Mouse (Mus musculus): Measurements from ENCODE around the gene Ube2cbp. TPM values are rescaled to one million over a fixed set of nuclear protein-coding genes. Genes with fewer than 3 reads are reported as not detected.
A peak's percentile ranks its signal among the peaks of the same experiment; 100 is the strongest.

Ube2cbp gene
- polyA plus RNA-seq, 1 experiment from 2014 or later, result 6.6 TPM

- no peaks in the 10 kb centered on the region for H3K27me3 ChIP-seq
- H3K9me3 ChIP-seq, result no peaks in the 10 kb centered on the region
- H3K36me3 ChIP-seq, result no peaks in the 10 kb centered on the region
- H3K4me2 ChIP-seq (replicated peaks), result no peak overlapping the region
- H3K4me1 ChIP-seq, result no peaks in the 10 kb centered on the region
- 95% methylated on average over 6 of the region's 6 CpGs for WGBS
- H3K4me3 ChIP-seq, result no peak overlapping the region
- no peak overlapping the region for H3K9ac ChIP-seq (replicated peaks)
- no peak for ATAC-seq (ENCODE audit: low FRiP score, low read depth)
- no peak overlapping the region for H3K27ac ChIP-seq (replicated peaks)
These were observed 45.4 kb downstream of the Ube2cbp start for GRCm38 (mm10) chr9:86419366-86419765.

DNA sequence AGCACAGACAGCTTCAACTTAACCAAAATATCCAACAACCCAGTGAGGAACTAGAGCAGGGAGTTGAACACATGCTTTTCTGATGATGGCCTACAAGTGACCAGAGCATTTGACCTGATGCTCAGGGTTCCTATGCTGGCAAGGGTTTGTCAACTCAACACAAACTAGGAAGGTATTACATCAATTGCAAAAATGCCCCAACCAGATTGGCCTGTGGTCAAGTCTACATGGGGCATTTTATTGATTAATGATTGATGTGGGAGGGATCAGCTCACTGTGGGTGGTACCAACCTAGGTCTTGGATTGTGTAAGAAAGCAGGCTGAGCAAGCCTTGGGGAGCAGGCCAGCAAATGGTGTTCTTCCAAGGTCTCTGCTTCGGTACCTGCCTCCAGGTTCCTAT, 46.8 kb downstream of the Ube2cbp start:
- WGBS, result 92% methylated on average over 1 of the region's 1 CpGs
- Histone ChIP-seq H3K9ac (replicated peaks) (no peak overlapping the region), H3K27me3 (no peaks in the 10 kb centered on the region), H3K4me2 (replicated peaks) (no peak overlapping the region), H3K4me1 (no peaks in the 10 kb centered on the region), H3K27ac (replicated peaks) (no peak overlapping the region), H3K9me3 (no peaks in the 10 kb centered on the region), H3K4me3 (no peak overlapping the region), H3K36me3 (no peaks in the 10 kb centered on the region)
- ATAC-seq (ENCODE audit: low FRiP score, low read depth), result no peak

- no peak overlapping the region for H3K27ac ChIP-seq (replicated peaks)
- no peaks in the 10 kb centered on the region for H3K27me3 ChIP-seq
- no peak overlapping the region for H3K9ac ChIP-seq (replicated peaks)
- H3K9me3 ChIP-seq, result no peaks in the 10 kb centered on the region
- H3K36me3 ChIP-seq, result no peaks in the 10 kb centered on the region
- no peak overlapping the region for H3K4me2 ChIP-seq (replicated peaks)
- H3K4me3 ChIP-seq, result no peak overlapping the region
- WGBS, result 83% methylated on average over 6 of the region's 6 CpGs
- H3K4me1 ChIP-seq, result no peaks in the 10 kb centered on the region
- no peak for ATAC-seq (ENCODE audit: low FRiP score, low read depth)
These were observed 69.0 kb downstream of the Ube2cbp start for GRCm38 (mm10) chr9:86395785-86396184.

DNA sequence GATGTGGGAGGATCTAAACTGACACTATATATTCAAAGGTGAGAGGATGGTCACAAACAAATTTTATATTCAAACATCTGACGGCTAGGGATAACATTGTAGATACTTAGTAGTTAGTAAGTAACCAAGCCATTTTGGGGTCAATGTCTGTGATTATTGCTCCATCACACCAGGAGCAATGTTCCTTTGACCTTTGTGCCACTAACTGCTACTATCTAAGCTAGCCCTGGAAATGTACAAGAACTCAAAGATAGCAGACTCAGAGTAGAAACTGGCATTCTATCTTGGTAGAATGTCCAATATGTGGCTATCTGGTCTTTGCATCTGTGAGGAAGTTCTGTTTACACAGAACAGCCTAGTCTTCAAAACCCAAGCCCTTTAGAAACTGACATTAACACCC, 69.7 kb downstream of the Ube2cbp start:
- Histone ChIP-seq H3K27ac (replicated peaks) (no peak overlapping the region), H3K9me3 (no peaks in the 10 kb centered on the region), H3K4me1 (no peaks in the 10 kb centered on the region), H3K4me2 (replicated peaks) (no peak overlapping the region), H3K4me3 (no peak overlapping the region), H3K9ac (replicated peaks) (no peak overlapping the region), H3K36me3 (no peaks in the 10 kb centered on the region), H3K27me3 (no peaks in the 10 kb centered on the region)
- no peak for ATAC-seq (ENCODE audit: low FRiP score, low read depth)
- 85% methylated on average over 1 of the region's 1 CpGs for WGBS

- no peak overlapping the region for H3K4me3 ChIP-seq
- H3K4me1 ChIP-seq, result no peaks in the 10 kb centered on the region
- no peaks in the 10 kb centered on the region for H3K9me3 ChIP-seq
- H3K4me2 ChIP-seq (replicated peaks), result no peak overlapping the region
- 74% methylated on average over 8 of the region's 8 CpGs for WGBS
- no peaks in the 10 kb centered on the region for H3K36me3 ChIP-seq
- no peak overlapping the region for H3K27ac ChIP-seq (replicated peaks)
- no peak for ATAC-seq (ENCODE audit: low FRiP score, low read depth)
- no peaks in the 10 kb centered on the region for H3K27me3 ChIP-seq
- no peak overlapping the region for H3K9ac ChIP-seq (replicated peaks)
These were observed 71.0 kb downstream of the Ube2cbp start for GRCm38 (mm10) chr9:86393586-86394272.

- H3K27me3 ChIP-seq, result no peaks in the 10 kb centered on the region
- H3K4me2 ChIP-seq (replicated peaks), result no peak overlapping the region
- H3K9ac ChIP-seq (replicated peaks), result no peak overlapping the region
- H3K27ac ChIP-seq (replicated peaks), result no peak overlapping the region
- no peak overlapping the region for H3K4me3 ChIP-seq
- H3K4me1 ChIP-seq, result no peaks in the 10 kb centered on the region; the same call in 1 of the 2 replicates
- ATAC-seq (ENCODE audit: low FRiP score, low read depth), result no peak
- H3K9me3 ChIP-seq, result no peaks in the 10 kb centered on the region
- H3K36me3 ChIP-seq, result no peaks in the 10 kb centered on the region
These were observed 73.3 kb downstream of the Ube2cbp start for GRCm38 (mm10) chr9:86391467-86391866.

GRCm38 (mm10) chr9:86390713-86391112, 74.0 kb downstream of the Ube2cbp start:
- H3K4me1 ChIP-seq, result no peaks in the 10 kb centered on the region; the same call in 1 of the 2 replicates
- no peak overlapping the region for H3K4me3 ChIP-seq
- no peaks in the 10 kb centered on the region for H3K36me3 ChIP-seq
- no peak overlapping the region for H3K4me2 ChIP-seq (replicated peaks)
- no peaks in the 10 kb centered on the region for H3K9me3 ChIP-seq
- no peak overlapping the region for H3K27ac ChIP-seq (replicated peaks)
- H3K27me3 ChIP-seq, result no peaks in the 10 kb centered on the region
- no peak overlapping the region for H3K9ac ChIP-seq (replicated peaks)
- ATAC-seq (ENCODE audit: low FRiP score, low read depth), result no peak
- WGBS, result 80% methylated on average over 2 of the region's 2 CpGs

DNA sequence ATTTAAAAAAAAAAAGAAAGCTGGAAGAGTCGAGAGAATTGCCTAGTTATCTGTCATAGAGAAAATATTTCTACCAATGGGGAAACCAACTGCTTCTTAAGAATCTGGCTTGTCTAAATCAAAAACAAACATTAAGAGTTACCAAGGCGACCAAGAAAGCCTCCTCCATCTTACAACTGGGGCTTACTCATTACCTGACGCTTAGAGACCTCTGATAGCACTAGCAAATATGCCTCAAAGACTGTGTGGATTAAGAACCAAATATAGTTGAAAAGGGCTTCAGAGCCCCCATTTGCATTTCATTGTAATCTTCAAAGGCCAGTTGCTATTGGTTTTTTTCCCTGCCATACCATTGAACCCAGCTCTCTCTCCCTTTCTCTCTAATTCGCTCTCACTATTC, 76.2 kb downstream of the Ube2cbp start:
- H3K4me2 ChIP-seq (replicated peaks), result no peak overlapping the region
- no peaks in the 10 kb centered on the region for H3K27me3 ChIP-seq
- H3K4me3 ChIP-seq, result no peak overlapping the region
- H3K4me1 ChIP-seq, result no peaks in the 10 kb centered on the region; the same call in 1 of the 2 replicates
- H3K27ac ChIP-seq (replicated peaks), result no peak overlapping the region
- no peaks in the 10 kb centered on the region for H3K36me3 ChIP-seq
- 0 out of 2 replicates have a peak, but pooled peaks have one; percentile 30 for ATAC-seq (ENCODE audit: low FRiP score, low read depth)
- 38% methylated on average over 4 of the region's 4 CpGs for WGBS
- no peak overlapping the region for H3K9ac ChIP-seq (replicated peaks)
- H3K9me3 ChIP-seq, result no peaks in the 10 kb centered on the region

DNA sequence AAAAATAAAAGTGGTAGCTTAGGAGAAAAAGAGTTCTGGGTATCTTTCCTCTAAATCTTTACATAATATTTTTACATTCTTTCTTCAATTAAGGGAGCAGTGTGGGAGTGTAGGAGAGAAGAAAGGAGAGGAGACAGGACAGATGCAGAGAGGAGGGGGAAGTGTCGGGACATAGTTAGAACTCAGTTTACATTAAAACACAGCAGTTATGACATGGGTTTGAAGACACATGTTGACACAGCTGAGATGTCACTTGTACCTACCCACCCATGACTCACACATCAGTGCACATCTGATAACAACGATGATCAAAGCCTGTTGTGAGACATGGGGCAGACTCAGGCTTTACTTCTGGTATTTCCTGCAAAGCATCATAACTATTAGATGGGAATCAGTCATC, 87.8 kb downstream of the Ube2cbp start:
- H3K27me3 ChIP-seq, result no peaks in the 10 kb centered on the region
- no peak overlapping the region for H3K4me3 ChIP-seq
- no peaks in the 10 kb centered on the region for H3K9me3 ChIP-seq
- no peak overlapping the region for H3K4me2 ChIP-seq (replicated peaks)
- WGBS, result 82% methylated on average over 2 of the region's 2 CpGs
- no peak overlapping the region for H3K27ac ChIP-seq (replicated peaks)
- H3K4me1 ChIP-seq, result no peaks in the 10 kb centered on the region
- ATAC-seq (ENCODE audit: low FRiP score, low read depth), result no peak
- H3K9ac ChIP-seq (replicated peaks), result no peak overlapping the region
- H3K36me3 ChIP-seq, result no peaks in the 10 kb centered on the region

GRCm38 (mm10) chr9:86372783-86373567, 91.8 kb downstream of the Ube2cbp start:
- H3K9me3 ChIP-seq, result no peaks in the 10 kb centered on the region
- H3K4me2 ChIP-seq (replicated peaks), result no peak overlapping the region
- ATAC-seq (ENCODE audit: low FRiP score, low read depth), result no peak
- no peak overlapping the region for H3K9ac ChIP-seq (replicated peaks)
- no peaks in the 10 kb centered on the region for H3K36me3 ChIP-seq
- H3K27ac ChIP-seq (replicated peaks), result no peak overlapping the region
- WGBS, result 50% methylated on average over 12 of the region's 12 CpGs
- H3K4me1 ChIP-seq, result no peaks in the 10 kb centered on the region
- H3K4me3 ChIP-seq, result no peak overlapping the region
- no peaks in the 10 kb centered on the region for H3K27me3 ChIP-seq

- WGBS, result 89% methylated on average over 4 of the region's 4 CpGs
- H3K4me2 ChIP-seq (replicated peaks), result no peak overlapping the region
- no peak overlapping the region for H3K27ac ChIP-seq (replicated peaks)
- no peaks in the 10 kb centered on the region for H3K9me3 ChIP-seq
- no peak overlapping the region for H3K9ac ChIP-seq (replicated peaks)
- no peaks in the 10 kb centered on the region for H3K4me1 ChIP-seq
- H3K27me3 ChIP-seq, result no peaks in the 10 kb centered on the region
- H3K4me3 ChIP-seq, result no peak overlapping the region
- ATAC-seq (ENCODE audit: low FRiP score, low read depth), result no peak
- H3K36me3 ChIP-seq, result no peaks in the 10 kb centered on the region
These were observed 95.5 kb downstream of the Ube2cbp start for GRCm38 (mm10) chr9:86369208-86369607.

DNA sequence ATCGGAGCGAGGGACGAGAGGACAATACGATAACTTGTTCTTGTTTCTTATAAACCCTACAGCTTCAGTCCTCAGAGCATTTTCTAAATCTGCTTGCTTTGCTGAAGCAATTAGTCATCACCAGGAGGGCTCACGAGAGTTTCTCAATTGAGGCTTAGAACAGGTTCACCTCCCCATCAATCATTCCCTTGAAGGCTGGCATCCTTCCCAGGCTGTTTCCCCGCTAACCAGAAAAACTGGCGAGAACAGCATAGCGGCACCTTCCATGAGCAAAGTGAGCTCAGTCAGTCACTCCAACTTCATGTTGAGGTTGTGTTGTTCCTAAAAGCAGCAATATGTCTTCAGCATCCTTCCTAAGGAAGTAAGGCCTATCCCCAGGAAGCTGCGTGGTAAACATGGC, 104.2 kb downstream of the Ube2cbp start:
- ATAC-seq (ENCODE audit: low FRiP score, low read depth), result no peak
- Histone ChIP-seq H3K4me2 (replicated peaks) (no peak overlapping the region), H3K4me1 (no peaks in the 10 kb centered on the region), H3K9me3 (no peaks in the 10 kb centered on the region), H3K27me3 (no peaks in the 10 kb centered on the region), H3K9ac (replicated peaks) (no peak overlapping the region), H3K27ac (replicated peaks) (no peak overlapping the region), H3K4me3 (no peak overlapping the region), H3K36me3 (no peaks in the 10 kb centered on the region)
- WGBS, result 89% methylated on average over 9 of the region's 9 CpGs

Measured in midbrain, embryonic 12.5 days (tissue).